Mouse (Mus musculus) spleen, adult 2 months (tissue): ENCODE results near the gene Zfp385c. TPM values are rescaled to one million over a fixed set of nuclear protein-coding genes. Genes with fewer than 3 reads are reported as not detected.
"Not testable (repeated sequence)": the region's sequence is repeated elsewhere in the genome, so short reads cannot be mapped to it uniquely, and the experiment has no call there.

Experiments used
- DNase-seq, 2 experiments: peaks; one replicate each; pipeline versions ENCODE4 v3.0.0 to v3.0.0-alpha.2; 2012 to 2021; ENCODE audit warnings: low spot score in 2 of 2, low read depth in 1 of 2
- H3K27ac ChIP-seq: fragments of 200-500 bp; 2 replicates; pipeline ENCODE4 v1.5.1; 2012; ENCODE audit warnings: low read length, inconsistent platforms; ENCODE audit not compliant: insufficient read depth
- H3K27me3 ChIP-seq: fragments of 200-500 bp; 2 replicates; pipeline ENCODE4 v1.6.1; 2012; ENCODE audit warnings: mild to moderate bottlenecking, moderate library complexity, low read length, inconsistent platforms; ENCODE audit not compliant: control insufficient read depth, insufficient read depth
- H3K36me3 ChIP-seq: fragments of 200-500 bp; 2 replicates; pipeline ENCODE4 v1.6.1; 2012; ENCODE audit warnings: mild to moderate bottlenecking, low read length, inconsistent platforms; ENCODE audit not compliant: control insufficient read depth, insufficient read depth
- H3K4me1 ChIP-seq: fragments of 200-500 bp; 2 replicates; pipeline ENCODE4 v1.6.1; 2011; ENCODE audit warnings: inconsistent platforms; ENCODE audit not compliant: control insufficient read depth, insufficient read depth, insufficient read length
- H3K4me3 ChIP-seq: fragments of 200-500 bp; 2 replicates; pipeline ENCODE4 v1.5.1; 2011; ENCODE audit warnings: mild to moderate bottlenecking, inconsistent platforms; ENCODE audit not compliant: insufficient read depth, insufficient read length; ENCODE audit errors: extremely low read depth
- CTCF ChIP-seq: fragments of 200-500 bp; IDR thresholded peaks from 2 replicates; pipeline ENCODE4 v1.5.1; 2011; ENCODE audit warnings: mild to moderate bottlenecking, inconsistent platforms; ENCODE audit not compliant: insufficient read depth, insufficient read length, insufficient replicate concordance; ENCODE audit errors: extremely low read depth
- POLR2A ChIP-seq: fragments of 200-500 bp; IDR thresholded peaks from 2 replicates; pipeline ENCODE4 v1.6.1; 2011; ENCODE audit warnings: low read depth, low read length, inconsistent platforms
- WGBS: fragments of 180-500 bp; shearing (Covaris S2); methylation state at CpG from one replicate; pipeline ENCODE4 v1.1.7; 2018; 5-methylcytosine and 5-hydroxymethylcytosine counted together
- polyA plus RNA-seq: library from polyadenylated mRNA; depleted of rRNA; stranded (reverse); fragments of >200 nt; gene quantifications from 2 replicates; pipeline ENCODE4 v1.2.3, GENCODE M21; 2012

The Zfp385c gene
- polyA plus RNA-seq, 1 experiment = 0.50 TPM

DNA sequence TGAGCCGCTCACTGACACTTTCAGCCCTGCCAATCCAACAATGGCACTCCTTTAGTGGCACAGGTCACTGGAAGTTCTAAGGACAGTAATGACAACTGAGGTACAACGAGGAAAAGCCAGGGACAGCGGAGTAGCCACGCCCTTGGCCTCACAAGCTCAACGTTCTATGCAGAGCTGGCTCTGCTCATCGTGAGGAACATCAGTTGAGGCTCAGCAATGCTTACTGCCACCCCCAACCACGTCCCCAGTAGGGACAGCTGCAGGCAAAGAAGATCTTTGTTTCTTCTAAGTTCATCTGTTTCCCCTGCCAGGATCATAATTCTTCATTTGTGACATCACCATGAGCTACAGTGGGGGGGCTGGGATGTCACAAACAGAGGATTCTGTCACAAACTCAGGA, 97.6 kb downstream of the Zfp385c start:
- Histone ChIP-seq H3K27me3 (no peaks in the 10 kb centered on the region), H3K4me3 (no peak overlapping the region), H3K27ac (no peak overlapping the region), H3K4me1 (peaks cover 15% of the 10 kb centered on the region), H3K36me3 (peaks cover 41% of the 10 kb centered on the region)
- no peak for TF ChIP-seq POLR2A
- no peak for DNase-seq
- 93% methylated on average over 7 of the region's 7 CpGs for WGBS

DNA sequence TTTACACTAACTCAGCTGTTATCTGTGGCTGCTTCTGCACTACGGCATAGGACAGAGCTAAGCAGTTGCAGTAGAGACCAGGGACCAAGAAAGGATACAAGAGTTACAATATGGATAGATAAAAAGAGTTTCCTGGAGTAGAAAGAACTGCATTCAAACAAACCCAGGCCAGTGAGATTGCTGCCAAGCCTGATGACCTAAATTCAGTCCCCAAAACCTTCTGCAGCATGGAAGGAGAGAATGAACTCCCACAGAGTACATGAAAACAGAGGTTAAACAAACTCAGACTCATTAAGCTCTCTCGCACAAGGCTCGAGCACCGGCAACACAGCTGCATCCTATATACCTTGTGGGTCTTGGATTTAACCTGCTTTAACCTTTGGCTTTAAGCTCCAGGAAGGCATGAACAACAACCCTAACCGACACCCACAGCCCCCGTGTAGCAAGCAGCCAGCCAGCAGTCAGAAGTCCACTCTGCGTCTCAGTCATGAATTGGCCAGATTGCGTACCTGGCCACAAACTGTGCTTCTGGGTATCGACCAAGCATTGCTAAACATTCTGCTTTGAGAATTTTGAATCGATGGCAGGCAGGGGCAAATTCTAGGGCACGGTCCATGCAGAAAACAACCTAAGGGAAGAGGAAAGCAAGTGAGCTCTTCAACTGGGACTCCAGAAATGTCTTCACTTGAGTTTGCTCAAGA, 99.8 kb downstream of the Zfp385c start:
- H3K27ac ChIP-seq = no peak overlapping the region
- no peak overlapping the region for H3K4me3 ChIP-seq
- WGBS = 96% methylated on average over 11 of the region's 11 CpGs
- no peak for TF ChIP-seq POLR2A
- TF ChIP-seq CTCF = no peak
- H3K36me3 ChIP-seq = peaks cover 48% of the 10 kb centered on the region
- no peak for DNase-seq
- H3K27me3 ChIP-seq = no peaks in the 10 kb centered on the region
- peaks cover 9% of the 10 kb centered on the region for H3K4me1 ChIP-seq

DNA sequence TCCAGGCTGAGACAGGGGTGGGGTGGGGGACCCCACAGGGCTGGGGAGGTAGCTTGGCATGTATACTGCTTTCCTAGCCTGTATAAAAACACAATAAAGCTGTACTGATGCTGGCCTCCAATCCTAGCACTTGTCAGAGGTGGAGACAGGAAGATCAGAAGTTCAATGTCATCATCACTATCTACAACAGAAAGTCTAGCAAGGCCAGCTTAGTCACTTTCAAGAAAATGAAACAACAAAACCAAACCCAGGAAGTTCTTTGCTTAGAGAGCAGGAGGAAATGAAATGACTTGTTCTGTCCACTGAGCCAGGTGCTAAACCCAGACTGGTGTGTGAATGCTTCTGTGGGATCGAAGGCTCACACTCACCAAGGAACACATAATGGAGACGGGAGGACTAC, 103.8 kb downstream of the Zfp385c start:
- WGBS = 50% methylated on average over 2 of the region's 2 CpGs
- no peak overlapping the region for H3K4me3 ChIP-seq
- no peak for DNase-seq
- H3K36me3 ChIP-seq = peaks cover 40% of the 10 kb centered on the region
- peaks cover 25% of the 10 kb centered on the region; the same call in 1 of the 2 replicates for H3K4me1 ChIP-seq
- peak overlapping the region; percentile 66 for H3K27ac ChIP-seq
- TF ChIP-seq CTCF (no peak), POLR2A (no peak)
- no peaks in the 10 kb centered on the region for H3K27me3 ChIP-seq

DNA sequence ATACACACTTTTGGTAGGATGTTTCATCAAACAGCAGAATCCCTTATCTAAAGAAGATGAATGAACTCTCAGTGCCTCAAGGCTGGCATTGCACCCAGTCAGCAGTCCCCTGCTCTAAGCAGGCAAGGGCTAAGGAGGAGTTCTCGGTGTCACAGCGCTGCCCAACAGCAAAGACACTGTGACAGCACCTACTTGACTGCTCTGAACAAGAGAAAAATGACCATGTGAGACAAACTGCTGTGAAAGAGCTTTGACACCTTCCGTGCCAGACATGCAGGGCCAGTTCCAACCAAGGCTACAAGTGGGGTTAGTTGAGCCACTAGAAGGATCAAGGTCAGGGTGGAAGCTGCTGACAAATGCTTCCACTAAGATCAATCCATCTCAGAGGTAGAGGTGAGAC, 107.1 kb downstream of the Zfp385c start:
- peaks cover 51% of the 10 kb centered on the region; the same call in 1 of the 2 replicates for H3K4me1 ChIP-seq
- peaks cover 46% of the 10 kb centered on the region for H3K36me3 ChIP-seq
- peak overlapping the region; percentile 83 for H3K27ac ChIP-seq
- WGBS = 79% methylated on average over 3 of the region's 3 CpGs
- TF ChIP-seq CTCF (no peak), POLR2A (no peak)
- H3K4me3 ChIP-seq = no peak overlapping the region
- H3K27me3 ChIP-seq = no peaks in the 10 kb centered on the region
- DNase-seq = no peak

DNA sequence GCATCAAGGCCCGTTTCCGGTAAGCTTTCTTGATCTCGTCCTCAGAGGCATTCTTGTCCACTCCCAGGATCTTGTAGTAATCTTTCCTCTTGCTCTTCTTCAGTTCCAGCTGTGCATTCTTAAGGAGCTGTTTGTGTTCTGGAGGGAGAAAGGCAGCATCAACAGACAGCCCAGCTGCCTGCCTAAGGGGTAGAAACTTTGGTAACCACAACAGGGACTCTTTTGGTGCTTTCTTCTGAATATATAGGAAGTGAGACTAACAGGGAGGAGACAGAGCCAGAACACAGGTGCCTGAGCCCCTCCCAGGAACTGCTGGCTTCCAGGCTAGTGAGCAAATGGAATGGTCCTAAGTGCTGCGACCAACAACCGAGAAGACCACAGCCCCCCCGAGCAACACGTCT, 107.7 kb downstream of the Zfp385c start:
- Histone ChIP-seq H3K27me3 (no peaks in the 10 kb centered on the region), H3K36me3 (peaks cover 44% of the 10 kb centered on the region), H3K4me3 (peak overlapping the region; percentile 44; the same call in 1 of the 2 replicates), H3K27ac (peak overlapping the region; percentile 83), H3K4me1 (peaks cover 53% of the 10 kb centered on the region; the same call in 1 of the 2 replicates)
- no peak for DNase-seq
- WGBS = 36% methylated on average over 7 of the region's 7 CpGs
- no peak for TF ChIP-seq CTCF
- no peak for TF ChIP-seq POLR2A

DNA sequence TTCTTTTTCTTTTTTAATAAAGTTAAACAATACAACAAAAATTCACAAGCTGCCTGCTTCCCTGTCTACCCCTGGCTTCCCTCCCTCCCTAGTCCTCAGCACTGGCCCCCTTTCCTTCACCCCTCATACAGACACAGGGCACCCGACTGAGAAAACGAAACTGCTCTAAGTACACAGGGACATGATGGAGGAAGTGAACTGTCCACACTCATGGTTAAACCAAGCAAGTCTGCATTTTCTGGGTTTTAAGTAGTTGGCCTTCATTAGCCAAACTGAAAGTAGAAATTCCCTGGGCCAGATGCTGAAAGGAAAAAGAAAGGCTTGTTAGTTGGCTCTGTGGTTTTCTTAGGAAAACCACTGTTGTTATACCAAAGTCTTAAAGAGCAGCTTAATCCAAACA, 109.4 kb downstream of the Zfp385c start:
- Histone ChIP-seq H3K27ac (peak overlapping the region; percentile 83), H3K4me3 (no peak overlapping the region; the same call in 1 of the 2 replicates), H3K4me1 (peaks cover 63% of the 10 kb centered on the region; the same call in 1 of the 2 replicates), H3K27me3 (no peaks in the 10 kb centered on the region), H3K36me3 (peaks cover 49% of the 10 kb centered on the region)
- TF ChIP-seq CTCF = no peak
- no peak for TF ChIP-seq POLR2A
- DNase-seq = no peak
- WGBS = 8% methylated on average over 2 of the region's 2 CpGs

DNA sequence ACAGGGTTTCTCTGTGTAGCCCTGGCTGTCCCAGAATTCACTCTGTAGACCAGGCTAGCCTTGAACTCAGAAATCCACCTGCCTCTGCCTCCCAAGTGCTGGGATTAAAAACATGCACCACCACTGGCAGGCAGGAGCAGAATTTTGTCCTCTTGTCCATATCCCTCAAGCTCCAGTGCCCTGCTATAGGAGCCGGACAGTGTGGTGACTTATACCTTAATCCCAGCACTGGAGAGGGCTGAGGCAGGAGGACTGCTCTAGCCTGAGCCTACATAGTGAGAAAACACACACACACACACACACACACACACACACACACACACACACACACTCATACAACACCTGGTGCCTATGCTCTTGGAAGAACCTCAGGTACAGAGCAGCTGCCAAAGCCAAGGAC, 109.8 kb downstream of the Zfp385c start:
- H3K36me3 ChIP-seq = peaks cover 45% of the 10 kb centered on the region
- 95% methylated on average over 1 of the region's 1 CpGs for WGBS
- DNase-seq, H3K4me3 ChIP-seq, H3K27me3 ChIP-seq: not testable (repeated sequence)
- H3K4me1 ChIP-seq = peaks cover 65% of the 10 kb centered on the region; the same call in 1 of the 2 replicates
- peak overlapping the region; percentile 83 for H3K27ac ChIP-seq
